Mouse (Mus musculus) spleen, postnatal 36 days (tissue): Measurements from ENCODE around the gene Scnn1a.
"Not testable (repeated sequence)": the region's sequence is repeated elsewhere in the genome, so short reads cannot be mapped to it uniquely, and the experiment has no call there.

Experiments
- DNase-seq, 2 experiments: peaks; one replicate each; pipeline ENCODE4 v3.0.0; 2022; ENCODE audit warnings: low spot score in 2 of 2, mixed read lengths in 1 of 2

Scnn1a gene

GRCm38 (mm10) chr6:125320323-125320722, at the start of gene Scnn1a:
Gene Scnn1a, plus strand, starts transcription at chr6:125320659.
- DNase-seq: no peak

GRCm38 (mm10) chr6:125271455-125272227, 48.8 kb upstream of the Scnn1a start:
- peak; percentile 80 to 86 for DNase-seq

- peak; percentile 56 to 64 for DNase-seq
These were observed 48.2 kb upstream of the Scnn1a start for GRCm38 (mm10) chr6:125272228-125272785.

GRCm38 (mm10) chr6:125274841-125275563, 45.5 kb upstream of the Scnn1a start:
- peak in 1 of 2 experiments; percentile 25 for DNase-seq

GRCm38 (mm10) chr6:125279729-125280128, 40.7 kb upstream of the Scnn1a start:
- DNase-seq: peak; percentile 19 to 41

GRCm38 (mm10) chr6:125282721-125283120, 37.7 kb upstream of the Scnn1a start:
- DNase-seq: not testable (repeated sequence)

- no peak for DNase-seq
These were observed 36.2 kb upstream of the Scnn1a start for GRCm38 (mm10) chr6:125284250-125284649.

- DNase-seq: no peak
These were observed 35.7 kb upstream of the Scnn1a start for GRCm38 (mm10) chr6:125284751-125285150.

- DNase-seq: no peak
These were observed 34.6 kb upstream of the Scnn1a start, which contains the start of gene Tuba3a for GRCm38 (mm10) chr6:125285890-125286289. Gene Tuba3a, minus strand, starts transcription at chr6:125286042.

- no peak for DNase-seq
These were observed 33.5 kb upstream of the Scnn1a start for GRCm38 (mm10) chr6:125286944-125287343.

GRCm38 (mm10) chr6:125288730-125289129, 31.7 kb upstream of the Scnn1a start:
- no peak for DNase-seq

GRCm38 (mm10) chr6:125291329-125291728, 29.1 kb upstream of the Scnn1a start:
- DNase-seq: no peak

- no peak for DNase-seq
These were observed 28.2 kb upstream of the Scnn1a start for GRCm38 (mm10) chr6:125292256-125292655.

GRCm38 (mm10) chr6:125294049-125294448, 26.4 kb upstream of the Scnn1a start:
- no peak for DNase-seq

- no peak for DNase-seq
These were observed 23.2 kb upstream of the Scnn1a start for GRCm38 (mm10) chr6:125297149-125297820.

- no peak for DNase-seq
These were observed 19.5 kb upstream of the Scnn1a start for GRCm38 (mm10) chr6:125300982-125301381.

- peak in 1 of 2 experiments; percentile 11 for DNase-seq
These were observed 18.1 kb upstream of the Scnn1a start for GRCm38 (mm10) chr6:125302231-125302982.

GRCm38 (mm10) chr6:125303242-125303641, 17.2 kb upstream of the Scnn1a start:
- no peak for DNase-seq

GRCm38 (mm10) chr6:125304408-125304807, 16.1 kb upstream of the Scnn1a start:
- not testable (repeated sequence) for DNase-seq

GRCm38 (mm10) chr6:125305465-125305864, 15.0 kb upstream of the Scnn1a start:
- DNase-seq: no peak

- no peak for DNase-seq
These were observed 13.4 kb upstream of the Scnn1a start for GRCm38 (mm10) chr6:125307091-125307490.
